Mouse (Mus musculus) frontal cortex, adult (tissue): Measurements from ENCODE around the gene Gm20937.
"Not testable (repeated sequence)": the region's sequence is repeated elsewhere in the genome, so short reads cannot be mapped to it uniquely, and the experiment has no call there.

Source experiments
- ATAC-seq: cut with Nextera tagmentation; 2 replicates; pipeline ENCODE4 v1.9.2; 2017; ENCODE audit warnings: mild to moderate bottlenecking, moderate library complexity, mixed read lengths; ENCODE audit not compliant: low TSS enrichment

Gene Gm20937

GRCm38 (mm10) chrY:68294798-68295197 is at the start of gene Gm20937:
Gene Gm20937, minus strand, starts transcription at chrY:68294898.
- ATAC-seq: not testable (repeated sequence)
